Comparison of ENCODE assay signal across 11 mouse cellular contexts in genomic region chr4:120948938-120949337, GRCm38 (mm10). TPM values are rescaled to one million over a fixed set of nuclear protein-coding genes. Genes with fewer than 3 reads are reported as not detected.
DNase-seq lines count a peak whose midpoint lies in the region; ATAC-seq and TF ChIP-seq lines count a peak whose summit lies in the region.
"Had no signal": no experiment of that assay in that cellular context is flagged by ENCODE, and none has a peak within 500 bp of the region (broad histone marks: within the 10 kb centered on the region; RNA-seq: fewer than 3 reads in every experiment).

No protein-coding gene starts in this region.

- ATAC-seq in heart, embryonic 15.5 days (replicated peaks; ENCODE audit: insufficient number of reproducible peaks, insufficient read depth, low FRiP score, low read depth) = no peak
- no peak for ATAC-seq in midbrain, embryonic 15.5 days (replicated peaks)
- no peak for ATAC-seq in forebrain, embryonic 14.5 days

- peak overlapping the region; percentile 91; the same call in 1 of the 2 replicates for H3K4me2 ChIP-seq in heart, embryonic 15.5 days
- H3K4me2 ChIP-seq in midbrain, embryonic 15.5 days = no peak overlapping the region
- no peak overlapping the region for H3K4me2 ChIP-seq in forebrain, embryonic 14.5 days (ENCODE audit: low read length)
- H3K4me2 ChIP-seq: hindbrain, embryonic 14.5 days; liver, embryonic 15.5 days had no signal

- peaks cover 14% of the 10 kb centered on the region for H3K4me1 ChIP-seq in heart, embryonic 15.5 days (replicated peaks)
- H3K4me1 ChIP-seq in liver, adult 2 months (ENCODE audit: control insufficient read depth, insufficient read depth, low read length) = peaks cover 5% of the 10 kb centered on the region
- H3K4me1 ChIP-seq in midbrain, embryonic 15.5 days = peaks cover 13% of the 10 kb centered on the region
- H3K4me1 ChIP-seq in forebrain, embryonic 14.5 days (ENCODE audit: control insufficient read depth, insufficient read depth, low read length) = peaks cover 7% of the 10 kb centered on the region; the same call in 1 of the 2 replicates

- peaks cover 12% of the 10 kb centered on the region for H3K36me3 ChIP-seq in heart, embryonic 15.5 days
- peaks cover 17% of the 10 kb centered on the region for H3K36me3 ChIP-seq in liver, adult 2 months (ENCODE audit: control insufficient read depth, insufficient read depth, low read length)
- H3K36me3 ChIP-seq in midbrain, embryonic 15.5 days (replicated peaks) = no peaks in the 10 kb centered on the region
- H3K36me3 ChIP-seq in forebrain, embryonic 14.5 days (ENCODE audit: control insufficient read depth, insufficient read depth, low read length) = 0 out of 2 replicates have a peak, but pooled peaks cover 2% of the 10 kb centered on the region

- no peaks in the 10 kb centered on the region for H3K9me3 ChIP-seq in heart, embryonic 15.5 days (replicated peaks)
- no peaks in the 10 kb centered on the region for H3K9me3 ChIP-seq in midbrain, embryonic 15.5 days
- no peaks in the 10 kb centered on the region for H3K9me3 ChIP-seq in forebrain, embryonic 14.5 days (replicated peaks; ENCODE audit: control insufficient read depth, low read length)
- H3K9me3 ChIP-seq: G1E; liver, embryonic 15.5 days had no signal

- peak overlapping the region; percentile 87 for H3K27ac ChIP-seq in heart, embryonic 15.5 days
- peak overlapping the region; percentile 55 for H3K27ac ChIP-seq in liver, adult 2 months (replicated peaks; ENCODE audit: insufficient read depth, low read depth, low read length)
- no peak overlapping the region for H3K27ac ChIP-seq in midbrain, embryonic 15.5 days
- no peak overlapping the region for H3K27ac ChIP-seq in forebrain, embryonic 14.5 days (ENCODE audit: low read depth, low read length)
- H3K27ac ChIP-seq: hindbrain, embryonic 14.5 days; liver, embryonic 15.5 days had no signal

- no peak for TF ChIP-seq CTCF in liver, adult 2 months (IDR thresholded peaks at IDR 0.05; ENCODE audit: low read depth, low read length)

- no peak for TF ChIP-seq POLR2A in liver, adult 2 months (IDR thresholded peaks at IDR 0.05; ENCODE audit: extremely low read depth, insufficient read depth, low read length)

- no peaks in the 10 kb centered on the region for H3K27me3 ChIP-seq in heart, embryonic 15.5 days
- no peaks in the 10 kb centered on the region for H3K27me3 ChIP-seq in liver, adult 2 months (ENCODE audit: control insufficient read depth, insufficient read depth, low read length)
- H3K27me3 ChIP-seq in midbrain, embryonic 15.5 days (replicated peaks) = no peaks in the 10 kb centered on the region
- H3K27me3 ChIP-seq in forebrain, embryonic 14.5 days (replicated peaks; ENCODE audit: control insufficient read depth, insufficient read depth, low read length) = no peaks in the 10 kb centered on the region
- H3K27me3 ChIP-seq: liver, embryonic 15.5 days had no signal

- H3K79me2 ChIP-seq in liver, adult 2 months (ENCODE audit: control insufficient read depth, insufficient read depth, low read length) = no peaks in the 10 kb centered on the region; the same call in 1 of the 2 replicates

- 54% methylated on average over 3 of the region's 3 CpGs for WGBS in heart, embryonic 15.5 days
- WGBS in liver, adult 2 months = 35% methylated on average over 3 of the region's 3 CpGs
- 76% methylated on average over 3 of the region's 3 CpGs for WGBS in midbrain, embryonic 15.5 days
- 84% methylated on average over 3 of the region's 3 CpGs for WGBS in forebrain, embryonic 14.5 days

- peak overlapping the region; percentile 68 for H3K4me3 ChIP-seq in heart, embryonic 15.5 days
- peak overlapping the region; percentile 48; the same call in 1 of the 2 replicates for H3K4me3 ChIP-seq in liver, adult 2 months (ENCODE audit: insufficient read depth, low read depth, low read length)
- H3K4me3 ChIP-seq in midbrain, embryonic 15.5 days = no peak overlapping the region
- H3K4me3 ChIP-seq in forebrain, embryonic 14.5 days (ENCODE audit: low read depth, low read length) = no peak overlapping the region
- H3K4me3 ChIP-seq: liver, embryonic 15.5 days had no signal

- peak; percentile 23 for DNase-seq in right cerebral cortex, postnatal 14 days
- DNase-seq in right cerebral cortex, postnatal 10 days (ENCODE audit: low spot score in 2 of 2) = no peak
- peak; percentile 30 for DNase-seq in liver, adult 2 months (ENCODE audit: extremely low read depth, low read depth, low spot score)
- peak; percentile 19 to 35 for DNase-seq in thymus, postnatal 36 days
- DNase-seq in ovary, postnatal 10 days (ENCODE audit: low spot score) = no peak
- DNase-seq in forebrain, embryonic 14.5 days (ENCODE audit: low spot score) = no peak

- H3K9ac ChIP-seq in heart, embryonic 15.5 days = no peak overlapping the region
- H3K9ac ChIP-seq in liver, adult 2 months (ENCODE audit: low read depth, low read length) = peak overlapping the region; percentile 50; the same call in 1 of the 2 replicates
- no peak overlapping the region for H3K9ac ChIP-seq in midbrain, embryonic 15.5 days
- H3K9ac ChIP-seq in forebrain, embryonic 14.5 days (ENCODE audit: low read length) = no peak overlapping the region
- H3K9ac ChIP-seq: hindbrain, embryonic 14.5 days; liver, embryonic 15.5 days had no signal

RNA-seq across cellular contexts. Expression of gene Zfp69, which starts 2.6 kb away (rescaled TPM):
- polyA plus RNA-seq in heart, embryonic 15.5 days (2015; fragmentation: Nextera tagmentation; extraction: Ambion mirVana) = 10.7 and 11.2 TPM in 2 replicates
- 1.3 and 3.5 TPM in 2 replicates for total RNA-seq in liver, adult 2 months (2014; rRNA removed)
- 0.87 and 1.00 TPM in 2 replicates for polyA plus RNA-seq in liver, adult 2 months (2012; rRNA removed)
- 7.9 and 8.5 TPM in 2 replicates for polyA plus RNA-seq in midbrain, embryonic 15.5 days (2015; fragmentation: Nextera tagmentation; extraction: Ambion mirVana)
- 5.1 and 5.3 TPM in 2 replicates for polyA plus RNA-seq in forebrain, embryonic 14.5 days (2014; fragmentation: Nextera tagmentation; extraction: Ambion mirVana)

RNA-seq across cellular contexts. Expression of gene Exo5, which starts 24.1 kb away (rescaled TPM):
- 9.4 and 13.8 TPM in 2 replicates for polyA plus RNA-seq in heart, embryonic 15.5 days (2015; fragmentation: Nextera tagmentation; extraction: Ambion mirVana)
- 3.2 and 5.4 TPM in 2 replicates for total RNA-seq in liver, adult 2 months (2014; rRNA removed)
- 1.4 and 1.6 TPM in 2 replicates for polyA plus RNA-seq in liver, adult 2 months (2012; rRNA removed)
- 37.3 and 39.1 TPM in 2 replicates for polyA plus RNA-seq in midbrain, embryonic 15.5 days (2015; fragmentation: Nextera tagmentation; extraction: Ambion mirVana)
- polyA plus RNA-seq in forebrain, embryonic 14.5 days (2014; fragmentation: Nextera tagmentation; extraction: Ambion mirVana) = 36.5 and 41.4 TPM in 2 replicates

Comparison
In these comparisons a context has a peak if more than half of its experiments do, and no peak if none do; other contexts are left out.
1. DNase-seq: peak in right cerebral cortex, postnatal 14 days (single experiment), liver, adult 2 months (single experiment) and thymus, postnatal 36 days (2 of 2); none in right cerebral cortex, postnatal 10 days (0 of 2), ovary, postnatal 10 days (single experiment) and forebrain, embryonic 14.5 days (single experiment).
2. H3K27ac ChIP-seq: peak in heart, embryonic 15.5 days (single experiment) and liver, adult 2 months (single experiment); none in midbrain, embryonic 15.5 days (single experiment) and forebrain, embryonic 14.5 days (single experiment).
3. H3K4me3 ChIP-seq: peak in heart, embryonic 15.5 days (single experiment) and liver, adult 2 months (single experiment); none in midbrain, embryonic 15.5 days (single experiment) and forebrain, embryonic 14.5 days (single experiment).